Mouse (Mus musculus): ENCODE measurements at regions not wholly inside any gene's neighbourhood (a gene's known extent, or its start where the extent isn't known, plus 50 kb on each side); places are given as distances from the start of the nearest gene placed in this dataset.
"Not testable (repeated sequence)": the region's sequence is repeated elsewhere in the genome, so short reads cannot be mapped to it uniquely, and the experiment has no call there.

DNA sequence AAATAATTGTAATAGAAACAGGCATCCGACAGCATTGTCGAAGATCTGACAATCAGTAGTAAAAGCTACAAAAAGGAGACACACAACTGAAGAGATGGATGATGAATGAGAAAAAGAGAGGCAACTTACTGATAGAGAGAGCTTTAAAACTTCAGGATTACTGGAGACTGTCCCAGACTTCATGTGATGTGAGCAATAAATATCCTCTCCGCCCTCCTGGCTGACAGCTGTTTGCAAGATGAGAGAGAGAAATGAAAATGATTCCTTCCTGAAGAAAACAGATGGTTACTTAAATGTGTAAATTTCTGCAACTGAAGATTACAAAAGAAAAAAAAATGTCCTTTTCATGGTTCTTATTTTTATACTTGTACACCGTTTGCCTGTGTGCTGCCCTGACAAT is 306.7 kb upstream of the Ncam2 start:
- DNase-seq (ENCODE audit: low spot score) = no peak

DNA sequence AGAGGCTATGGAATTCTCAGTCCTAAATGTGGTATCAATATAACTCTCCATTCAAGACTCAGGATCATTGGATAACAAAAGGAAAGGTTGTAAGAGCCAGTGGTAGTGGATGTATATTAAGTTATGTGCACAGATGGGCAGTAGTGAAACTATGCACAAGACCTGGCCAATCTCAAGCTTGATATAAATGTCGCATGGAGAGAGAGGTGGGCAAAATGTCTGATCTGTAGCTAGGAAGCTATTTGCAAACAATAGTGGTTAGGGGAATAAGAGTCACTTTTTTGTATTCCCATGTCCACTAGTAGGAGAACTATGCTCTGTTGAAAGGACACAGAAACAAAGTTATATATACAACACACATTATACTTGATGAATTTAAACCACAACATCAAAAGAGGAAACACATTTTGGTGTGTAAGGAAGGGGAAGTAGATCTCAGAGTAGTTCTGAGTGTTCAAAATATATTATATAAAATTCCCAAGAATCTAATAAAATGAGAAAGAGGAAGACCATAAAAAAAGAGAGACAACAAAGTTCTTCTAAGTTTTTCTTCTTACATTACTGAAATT is 279.7 kb upstream of the Ncam2 start:
- no peak for DNase-seq (ENCODE audit: low spot score)

DNA sequence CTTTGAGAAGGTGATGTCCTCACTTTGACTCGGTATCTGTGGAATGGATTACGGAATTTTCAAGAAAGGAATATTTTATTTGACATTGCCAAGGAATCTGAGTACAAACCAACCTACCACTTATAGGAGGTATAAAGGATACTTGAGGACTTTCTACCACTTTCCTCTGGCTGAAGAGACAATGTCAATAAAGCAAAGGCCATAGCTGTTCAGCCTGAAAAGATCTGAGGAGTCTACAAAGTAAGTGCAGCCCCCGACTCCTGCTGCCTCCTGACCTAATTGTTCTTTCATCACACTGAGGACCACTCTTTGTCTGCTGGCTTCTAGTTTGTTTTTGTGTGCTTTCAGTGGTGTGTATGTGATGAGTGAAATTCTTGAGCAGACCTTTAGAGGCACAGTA is 269.5 kb upstream of the Ncam2 start:
- DNase-seq (ENCODE audit: low spot score) = peak; percentile 5

DNA sequence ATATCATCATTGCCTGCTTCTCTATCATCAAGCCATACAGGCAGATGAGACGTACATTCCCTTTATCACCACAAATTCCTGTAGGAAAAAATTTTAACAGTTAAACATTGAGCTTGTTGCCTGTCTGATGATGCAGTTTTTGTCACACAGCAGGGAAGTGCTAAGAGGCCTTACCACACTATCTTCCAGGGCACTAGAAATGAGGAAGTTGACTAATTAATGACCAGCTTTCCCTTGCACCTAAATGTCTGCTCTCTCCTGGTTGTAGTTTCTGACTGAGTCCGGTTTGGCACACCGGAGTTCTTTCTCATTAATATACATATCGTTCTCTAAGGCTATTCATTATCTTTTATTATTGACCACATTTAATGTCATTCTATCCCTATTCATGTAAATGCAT is 269.0 kb upstream of the Ncam2 start:
- no peak for DNase-seq (ENCODE audit: low spot score)

DNA sequence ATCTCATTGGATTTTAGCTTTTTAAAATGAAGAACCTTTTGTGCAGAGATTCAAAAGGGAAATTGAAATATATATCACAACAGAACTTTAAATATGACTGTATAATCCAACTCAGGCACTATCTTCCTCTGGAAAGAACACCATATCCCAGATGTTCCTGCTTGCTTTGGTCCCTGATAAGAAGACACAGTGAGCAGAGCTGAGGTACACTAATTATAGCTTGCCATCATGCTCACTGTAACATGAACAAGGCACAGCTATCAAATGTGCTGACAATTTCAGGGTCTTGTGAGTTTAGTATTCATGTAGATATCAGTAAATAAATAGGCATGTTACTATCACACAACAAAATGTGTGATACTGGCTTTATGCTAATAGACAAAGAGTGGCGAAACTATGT is 264.8 kb upstream of the Ncam2 start:
- no peak for DNase-seq (ENCODE audit: low spot score)

DNA sequence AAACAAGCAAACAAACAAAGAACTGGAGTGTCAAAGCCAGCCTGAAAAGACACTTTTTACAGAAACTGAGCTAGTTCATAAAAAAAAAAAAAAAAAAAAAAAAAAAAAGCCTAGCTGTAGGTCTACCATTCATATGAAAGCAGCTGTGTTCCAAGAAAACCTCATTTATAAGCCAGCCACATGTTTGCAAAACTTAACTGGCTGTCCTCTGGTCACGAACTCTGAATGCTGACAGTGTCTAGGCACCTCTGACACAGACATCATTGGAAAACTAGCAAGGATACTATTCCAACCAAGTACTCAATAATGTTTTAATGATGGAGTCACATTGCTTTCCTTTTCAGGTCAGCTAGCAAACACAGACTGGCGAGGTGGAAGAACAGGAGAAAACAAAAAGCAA is 238.4 kb upstream of the Ncam2 start:
- DNase-seq (ENCODE audit: low spot score) = no peak

DNA sequence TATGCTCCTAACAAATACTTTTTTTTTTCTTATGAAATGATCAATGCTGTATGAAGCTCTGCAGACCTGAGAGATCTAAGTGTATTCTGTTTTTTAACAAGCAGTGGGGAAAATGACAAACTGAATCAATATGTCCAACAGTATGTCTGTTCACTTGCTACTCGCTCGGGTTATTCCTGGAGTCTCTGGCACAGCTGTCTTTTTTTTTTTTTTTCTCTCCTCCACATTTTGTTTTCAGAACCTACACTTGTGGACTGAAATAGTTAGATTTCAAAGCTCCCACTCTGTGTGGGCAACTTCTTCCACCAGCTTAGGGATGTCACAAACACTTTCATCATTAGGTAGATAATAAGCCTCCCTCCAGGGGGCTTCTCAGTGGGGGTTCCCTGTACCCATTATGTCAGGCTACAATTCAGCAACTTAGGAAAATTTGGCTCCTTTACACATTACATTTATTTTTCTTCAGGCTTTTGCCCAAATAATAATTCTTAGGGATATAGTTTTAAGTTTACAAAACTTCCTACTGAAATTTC is 218.9 kb upstream of the Ncam2 start:
- DNase-seq (ENCODE audit: low spot score) = no peak

DNA sequence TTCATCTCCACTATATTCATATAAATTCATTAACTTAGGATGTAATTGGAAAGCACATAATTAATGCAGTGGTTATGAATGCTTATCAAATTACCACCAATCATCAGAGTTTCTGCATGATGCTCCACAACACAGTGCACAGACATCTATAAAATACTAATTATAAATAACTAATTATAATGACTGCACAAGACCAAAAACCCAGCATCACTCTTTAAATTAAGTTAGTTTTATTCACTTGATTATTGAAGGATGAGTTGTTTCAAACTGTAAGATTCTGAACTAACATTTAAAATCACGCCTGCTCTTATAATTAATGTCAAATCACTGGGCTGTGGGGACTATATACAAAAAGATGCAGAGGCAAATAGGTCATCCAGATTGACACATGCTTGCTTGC is 212.7 kb upstream of the Ncam2 start:
- no peak for DNase-seq (ENCODE audit: low spot score)

DNA sequence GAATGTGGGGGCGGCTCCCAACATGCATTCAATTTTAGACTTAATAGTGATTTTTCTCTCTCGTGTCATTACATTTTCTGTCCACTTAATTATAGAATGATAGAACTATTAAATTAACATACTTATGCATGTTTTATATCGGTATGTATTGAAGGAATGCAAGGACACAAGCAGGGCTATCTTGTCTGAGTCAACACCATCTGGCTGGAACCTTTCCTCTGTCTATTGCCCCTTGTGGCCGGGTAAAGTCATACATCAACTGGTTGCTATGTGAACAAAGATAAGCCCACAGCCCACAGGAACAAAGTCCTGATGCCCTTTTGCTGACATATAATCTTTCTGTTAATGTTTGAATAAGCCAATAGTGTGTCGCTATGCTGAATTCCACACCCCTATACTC is 163.7 kb upstream of the Ncam2 start:
- DNase-seq (ENCODE audit: low spot score) = not testable (repeated sequence)

DNA sequence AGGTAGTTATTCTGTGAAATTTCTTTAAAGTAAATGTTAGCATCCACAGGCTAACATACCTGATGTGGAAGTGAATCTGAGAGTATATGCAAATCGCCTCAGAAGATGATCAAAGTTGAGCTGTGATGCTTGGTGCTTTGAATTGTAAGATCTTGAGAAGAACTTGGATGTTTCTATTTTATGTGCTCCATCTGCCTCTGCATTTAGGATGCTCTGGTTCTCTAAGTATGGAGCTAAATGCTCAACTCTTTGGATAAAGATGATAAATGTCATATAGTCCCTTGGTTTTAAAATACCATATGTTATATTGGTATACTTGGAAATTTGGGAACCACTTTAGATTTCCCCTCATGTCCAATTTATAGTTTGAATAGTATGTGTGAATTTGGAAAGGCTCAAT is 159.2 kb upstream of the Ncam2 start:
- DNase-seq (ENCODE audit: low spot score) = no peak

DNA sequence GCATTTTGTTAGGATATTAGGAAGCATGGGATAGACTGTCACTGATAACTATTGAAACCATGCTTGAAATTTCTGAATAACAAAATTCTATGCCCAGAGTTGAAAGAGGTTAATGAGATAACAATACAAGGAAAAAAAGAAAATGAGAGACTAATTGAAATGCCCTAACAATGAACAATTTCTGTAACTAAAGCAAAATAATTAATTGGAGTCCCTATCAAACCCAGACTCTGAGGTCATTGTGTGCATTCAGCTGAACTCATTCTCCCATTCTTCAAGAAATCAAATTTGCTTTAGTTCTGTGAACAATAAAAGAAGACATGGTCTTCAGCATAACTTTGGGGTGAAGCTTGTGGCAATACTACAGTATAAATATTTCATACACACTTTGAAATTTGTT is 154.8 kb upstream of the Ncam2 start:
- no peak for DNase-seq (ENCODE audit: low spot score)

DNA sequence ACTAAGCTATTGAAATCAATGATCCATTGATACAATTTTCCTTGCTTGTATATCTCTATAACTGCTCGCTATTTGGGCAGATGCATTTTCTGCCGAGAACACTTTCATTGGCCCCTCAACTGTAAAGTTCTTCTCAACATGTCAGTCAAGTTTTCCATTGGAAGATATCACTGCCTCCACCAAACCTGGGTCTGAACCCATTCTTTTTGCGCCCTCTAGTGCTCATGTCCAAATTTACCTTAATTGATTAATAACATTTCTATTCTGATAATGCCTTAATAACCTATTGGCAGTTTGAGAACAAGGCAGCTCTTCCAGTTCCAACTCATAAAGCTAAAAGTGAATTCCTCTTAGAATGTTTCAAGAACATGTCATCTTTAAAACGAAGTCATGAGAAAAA is 132.2 kb upstream of the Ncam2 start:
- DNase-seq (ENCODE audit: low spot score) = peak; percentile 43

All from embryo, embryonic 10 days (tissue).